Mouse (Mus musculus) erythroid progenitor cell, adult 5-6 weeks (primary cell): Measurements from ENCODE around the gene Ppp2r3a. TPM values are rescaled to one million over a fixed set of nuclear protein-coding genes. Genes with fewer than 3 reads are reported as not detected.

Source experiments
- ATAC-seq: replicated peaks from 2 replicates; pipeline ENCODE4 v1.8.0; 2016; ENCODE audit warnings: moderate number of reproducible peaks, mild to moderate bottlenecking, moderate TSS enrichment, inconsistent platforms; ENCODE audit not compliant: poor library complexity, low FRiP score, severe bottlenecking
- total RNA-seq, 2 experiments: library from RNA; stranded (forward) in 1 of 2; stranded (reverse) in 1 of 2; fragments of 150-400 nt in 1 of 2; fragments of 186-747, 209-891 nt in 1 of 2; gene quantifications; 2 replicates each; pipeline versions ENCODE4 v1.2.3 to v1.2.4; 2015 to 2017; ENCODE audit warnings: low replicate concordance in 2 of 2

The Ppp2r3a gene
- total RNA-seq, 2 experiments from 2014 or later = 2.9 TPM; not detected in 1

GRCm38 (mm10) chr9:101253136-101253535 lies 1.5 kb upstream of the Ppp2r3a start:
- ATAC-seq = no peak

- ATAC-seq = no peak
Measured at GRCm38 (mm10) chr9:101252541-101252940, 946 bp upstream of the Ppp2r3a start.

GRCm38 (mm10) chr9:101250981-101251643 lies 483 bp downstream of the Ppp2r3a start:
- peak; percentile 74 for ATAC-seq

GRCm38 (mm10) chr9:101250486-101250885 lies 1.1 kb downstream of the Ppp2r3a start:
- no peak for ATAC-seq

GRCm38 (mm10) chr9:101249626-101250025 lies 2.0 kb downstream of the Ppp2r3a start:
- ATAC-seq = no peak

GRCm38 (mm10) chr9:101247541-101247940 lies 4.1 kb downstream of the Ppp2r3a start:
- no peak for ATAC-seq

GRCm38 (mm10) chr9:101245493-101245892 lies 6.1 kb downstream of the Ppp2r3a start:
- ATAC-seq = no peak

- ATAC-seq = no peak
Measured at GRCm38 (mm10) chr9:101243711-101244110, 7.9 kb downstream of the Ppp2r3a start.

- ATAC-seq = no peak
Measured at GRCm38 (mm10) chr9:101240161-101240560, 11.4 kb downstream of the Ppp2r3a start.

GRCm38 (mm10) chr9:101235786-101236185 lies 15.8 kb downstream of the Ppp2r3a start:
- ATAC-seq = no peak

GRCm38 (mm10) chr9:101232034-101232433 lies 19.6 kb downstream of the Ppp2r3a start:
- no peak for ATAC-seq

- no peak for ATAC-seq
Measured at GRCm38 (mm10) chr9:101230028-101230427, 21.6 kb downstream of the Ppp2r3a start.

GRCm38 (mm10) chr9:101228892-101229291 lies 22.7 kb downstream of the Ppp2r3a start:
- ATAC-seq = no peak

- ATAC-seq = no peak
Measured at GRCm38 (mm10) chr9:101207984-101208383, 43.6 kb downstream of the Ppp2r3a start.

GRCm38 (mm10) chr9:101206516-101206915 lies 45.1 kb downstream of the Ppp2r3a start:
- ATAC-seq = no peak

- ATAC-seq = no peak
Measured at GRCm38 (mm10) chr9:101205216-101205615, 46.4 kb downstream of the Ppp2r3a start.

GRCm38 (mm10) chr9:101204059-101204458 lies 47.5 kb downstream of the Ppp2r3a start:
- ATAC-seq = no peak

GRCm38 (mm10) chr9:101200627-101201026 lies 51.0 kb downstream of the Ppp2r3a start:
- no peak for ATAC-seq

- no peak for ATAC-seq
Measured at GRCm38 (mm10) chr9:101198804-101199203, 52.8 kb downstream of the Ppp2r3a start.

GRCm38 (mm10) chr9:101198261-101198660 lies 53.3 kb downstream of the Ppp2r3a start:
- ATAC-seq = no peak

GRCm38 (mm10) chr9:101181962-101182701 lies 69.5 kb downstream of the Ppp2r3a start:
- ATAC-seq = peak; percentile 67
